In genomic region chr13:21934982-21935791, GRCm38 (mm10) we compare ENCODE assay signal across 9 mouse cellular contexts. TPM values are rescaled to one million over a fixed set of nuclear protein-coding genes. Genes with fewer than 3 reads are reported as not detected.
DNase-seq lines count a peak whose midpoint lies in the region; ATAC-seq and TF ChIP-seq lines count a peak whose summit lies in the region.
"Had no signal": no experiment of that assay in that cellular context is flagged by ENCODE, and none has a peak within 500 bp of the region (broad histone marks: within the 10 kb centered on the region; RNA-seq: fewer than 3 reads in every experiment).

No protein-coding gene starts in this region.

- no peak overlapping the region for H3K4me2 ChIP-seq in forebrain, embryonic 11.5 days (ENCODE audit: low read depth, low read length, severe bottlenecking)
- H3K4me2 ChIP-seq in forebrain, embryonic 13.5 days, result no peak overlapping the region
- peak overlapping the region; percentile 67 for H3K4me2 ChIP-seq in heart, embryonic 13.5 days
- H3K4me2 ChIP-seq in stomach, embryonic 14.5 days (replicated peaks; ENCODE audit: low read depth, low read length), result peak overlapping the region; percentile 30; the same call in 1 of the 2 replicates

- H3K27me3 ChIP-seq in forebrain, embryonic 11.5 days (ENCODE audit: control insufficient read depth, insufficient read depth, low read length), result no peaks in the 10 kb centered on the region
- peaks cover 14% of the 10 kb centered on the region; the same call in 1 of the 2 replicates for H3K27me3 ChIP-seq in forebrain, embryonic 13.5 days
- no peaks in the 10 kb centered on the region for H3K27me3 ChIP-seq in G1E (ENCODE audit: insufficient read depth, low read length)
- no peaks in the 10 kb centered on the region for H3K27me3 ChIP-seq in heart, embryonic 13.5 days (replicated peaks)
- no peaks in the 10 kb centered on the region for H3K27me3 ChIP-seq in stomach, embryonic 14.5 days (ENCODE audit: control insufficient read depth, insufficient read depth, low read length)

- H3K36me3 ChIP-seq in forebrain, embryonic 11.5 days (ENCODE audit: control insufficient read depth, insufficient read depth, low read length), result no peaks in the 10 kb centered on the region
- no peaks in the 10 kb centered on the region for H3K36me3 ChIP-seq in forebrain, embryonic 13.5 days (ENCODE audit: poor library complexity, severe bottlenecking)
- H3K36me3 ChIP-seq in G1E (replicated peaks), result no peaks in the 10 kb centered on the region
- no peaks in the 10 kb centered on the region for H3K36me3 ChIP-seq in heart, embryonic 13.5 days
- no peaks in the 10 kb centered on the region for H3K36me3 ChIP-seq in stomach, embryonic 14.5 days (ENCODE audit: control insufficient read depth, insufficient read depth, low read length)

- H3K9me3 ChIP-seq in forebrain, embryonic 11.5 days (ENCODE audit: control insufficient read depth, low read length), result no peaks in the 10 kb centered on the region
- H3K9me3 ChIP-seq in forebrain, embryonic 13.5 days (replicated peaks), result no peaks in the 10 kb centered on the region
- H3K9me3 ChIP-seq in G1E (replicated peaks), result no peaks in the 10 kb centered on the region
- H3K9me3 ChIP-seq in heart, embryonic 13.5 days, result no peaks in the 10 kb centered on the region
- no peaks in the 10 kb centered on the region for H3K9me3 ChIP-seq in stomach, embryonic 14.5 days (ENCODE audit: control insufficient read depth, low read depth, low read length)

- H3K27ac ChIP-seq in forebrain, embryonic 11.5 days (ENCODE audit: low read depth, low read length), result no peak overlapping the region
- H3K27ac ChIP-seq in forebrain, embryonic 13.5 days, result no peak overlapping the region
- H3K27ac ChIP-seq in heart, embryonic 13.5 days (replicated peaks), result no peak overlapping the region
- H3K27ac ChIP-seq in left cerebral cortex, adult 2 months, result no peak overlapping the region
- H3K27ac ChIP-seq in stomach, embryonic 14.5 days (ENCODE audit: low read length), result no peak overlapping the region

- no peak for TF ChIP-seq CTCF in G1E (IDR thresholded peaks at IDR 0.05; ENCODE audit: low read depth, low read length)
- TF ChIP-seq CTCF in left cerebral cortex, adult 2 months (IDR thresholded peaks at IDR 0.05), result no peak

- no peak overlapping the region for H3K9ac ChIP-seq in forebrain, embryonic 11.5 days (ENCODE audit: low read length)
- no peak overlapping the region for H3K9ac ChIP-seq in forebrain, embryonic 13.5 days
- H3K9ac ChIP-seq in heart, embryonic 13.5 days, result no peak overlapping the region
- H3K9ac ChIP-seq in stomach, embryonic 14.5 days (replicated peaks; ENCODE audit: low read depth, low read length), result no peak overlapping the region

- 0 out of 2 replicates have a peak overlapping the region, but pooled peaks have one; percentile 21 for H3K4me3 ChIP-seq in forebrain, embryonic 11.5 days (ENCODE audit: low read depth, low read length)
- no peak overlapping the region for H3K4me3 ChIP-seq in forebrain, embryonic 13.5 days
- peak overlapping the region; percentile 69; the same call in 1 of the 2 replicates for H3K4me3 ChIP-seq in G1E (ENCODE audit: low read depth, low read length)
- H3K4me3 ChIP-seq in heart, embryonic 13.5 days, result peak overlapping the region; percentile 49
- no peak overlapping the region for H3K4me3 ChIP-seq in left cerebral cortex, adult 2 months
- peak overlapping the region; percentile 13; the same call in 1 of the 2 replicates for H3K4me3 ChIP-seq in stomach, embryonic 14.5 days (ENCODE audit: low read depth, low read length)

- 0 out of 2 replicates have a peak, but pooled peaks cover 2% of the 10 kb centered on the region for H3K4me1 ChIP-seq in forebrain, embryonic 11.5 days (replicated peaks; ENCODE audit: control insufficient read depth, insufficient read depth, low read length)
- peaks cover 2% of the 10 kb centered on the region; the same call in 1 of the 2 replicates for H3K4me1 ChIP-seq in forebrain, embryonic 13.5 days
- peaks cover 40% of the 10 kb centered on the region for H3K4me1 ChIP-seq in G1E (ENCODE audit: insufficient read depth, low read depth, low read length)
- peaks cover 31% of the 10 kb centered on the region; the same call in 1 of the 2 replicates for H3K4me1 ChIP-seq in heart, embryonic 13.5 days
- no peaks in the 10 kb centered on the region for H3K4me1 ChIP-seq in stomach, embryonic 14.5 days (ENCODE audit: control insufficient read depth, insufficient read depth, low read length)

- WGBS in forebrain, embryonic 11.5 days, result 11% methylated on average over 17 of the region's 17 CpGs
- WGBS in forebrain, embryonic 13.5 days, result 12% methylated on average over 17 of the region's 17 CpGs
- WGBS in heart, embryonic 13.5 days, result 14% methylated on average over 17 of the region's 17 CpGs
- WGBS in stomach, embryonic 14.5 days, result 12% methylated on average over 17 of the region's 17 CpGs

- ATAC-seq in forebrain, embryonic 11.5 days (replicated peaks; ENCODE audit: low FRiP score), result no peak
- ATAC-seq in forebrain, embryonic 13.5 days, result no peak
- ATAC-seq in G1E (ENCODE audit: extremely low read depth, insufficient number of reproducible peaks, low FRiP score, poor library complexity, severe bottlenecking), result no peak
- ATAC-seq in common myeloid progenitor, adult 5-6 weeks (replicated peaks; ENCODE audit: low read depth, poor library complexity, severe bottlenecking), result peak; percentile 53; the same call in 1 of the 2 replicates
- ATAC-seq in heart, embryonic 13.5 days (ENCODE audit: extremely low read depth, insufficient number of reproducible peaks, low FRiP score, low TSS enrichment), result no peak
- peak; percentile 59 for ATAC-seq in megakaryocyte, adult 5-6 weeks (ENCODE audit: poor library complexity, severe bottlenecking)
- no peak for ATAC-seq in stomach, embryonic 14.5 days (ENCODE audit: insufficient number of reproducible peaks, insufficient read depth, low FRiP score, low read depth)

- intact Hi-C loops in left cerebral cortex, adult 2 months (cut with DNase I), result no loop called here

- peak; percentile 87 for DNase-seq in forebrain, embryonic 11.5 days (ENCODE audit: low spot score)
- DNase-seq in G1E (ENCODE audit: low spot score), result no peak
- peak; percentile 67 to 68 for DNase-seq in left cerebral cortex, adult 2 months (ENCODE audit: extremely low spot score in 1 of 2, low spot score in 2 of 2)

RNA-seq across cellular contexts. Expression of gene Zfp184, which starts 9.7 kb away (rescaled TPM):
- polyA plus RNA-seq in forebrain, embryonic 11.5 days (2014; fragmentation: Nextera tagmentation; extraction: Ambion mirVana), result 25.9 and 27.5 TPM in 2 replicates
- 25.4 and 29.2 TPM in 2 replicates for polyA plus RNA-seq in forebrain, embryonic 13.5 days (2015; fragmentation: Nextera tagmentation; extraction: Ambion mirVana)
- total RNA-seq in G1E (2014; fragmentation: Nextera tagmentation), result 10.4 and 20.1 TPM in 2 replicates
- total RNA-seq in G1E (2017), result 2.2 and 3.6 TPM in 2 replicates
- 0.20 and 0.26 TPM in 2 replicates for polyA plus RNA-seq in G1E (2012)
- 13.1 and 13.9 TPM in 2 replicates for total RNA-seq in common myeloid progenitor, adult 5-6 weeks (2017)
- 5.2 and 6.3 TPM in 2 replicates for polyA plus RNA-seq in heart, embryonic 13.5 days (2015; fragmentation: Nextera tagmentation; extraction: Ambion mirVana)
- total RNA-seq in left cerebral cortex, adult 2 months (2021), result 1 to 10 TPM; 3.8 to 3.9 TPM
- total RNA-seq in megakaryocyte, adult 5-6 weeks (2015), result 0.23 and 0.36 TPM in 2 replicates
- 0.65 TPM in 1 of 2 replicates, not detected in the other for total RNA-seq in megakaryocyte, adult 5-6 weeks (2017)
- 16.5 and 16.8 TPM in 2 replicates for polyA plus RNA-seq in stomach, embryonic 14.5 days (2014; fragmentation: Nextera tagmentation; extraction: Ambion mirVana)

RNA-seq across cellular contexts. Expression of gene Pom121l2, which starts 45.8 kb away (rescaled TPM):
- polyA plus RNA-seq in forebrain, embryonic 11.5 days (2014; fragmentation: Nextera tagmentation; extraction: Ambion mirVana), result 0.12 TPM in 1 of 2 replicates, not detected in the other
- polyA plus RNA-seq in forebrain, embryonic 13.5 days (2015; fragmentation: Nextera tagmentation; extraction: Ambion mirVana), result 0.09 TPM in 1 of 2 replicates, not detected in the other
- total RNA-seq in G1E (2014; fragmentation: Nextera tagmentation) (not detected in 2 replicates), G1E (2017) (not detected in 2 replicates)
- not detected in 2 replicates for polyA plus RNA-seq in G1E (2012)
- total RNA-seq in common myeloid progenitor, adult 5-6 weeks (2017), result not detected in 2 replicates
- polyA plus RNA-seq in heart, embryonic 13.5 days (2015; fragmentation: Nextera tagmentation; extraction: Ambion mirVana), result 0.05 and 0.07 TPM in 2 replicates
- total RNA-seq in left cerebral cortex, adult 2 months (2021), result not detected
- total RNA-seq in megakaryocyte, adult 5-6 weeks (2015), result not detected in 2 replicates
- not detected in 2 replicates for total RNA-seq in megakaryocyte, adult 5-6 weeks (2017)
- polyA plus RNA-seq in stomach, embryonic 14.5 days (2014; fragmentation: Nextera tagmentation; extraction: Ambion mirVana), result not detected in 2 replicates
- polyA plus RNA-seq: heart, postnatal 0 days had no signal

Comparison
In these comparisons a context has a peak if more than half of its experiments do, and no peak if none do; other contexts are left out.
1. H3K4me3 ChIP-seq: peak in forebrain, embryonic 11.5 days (single experiment), G1E (single experiment), heart, embryonic 13.5 days (single experiment) and stomach, embryonic 14.5 days (single experiment); none in forebrain, embryonic 13.5 days (single experiment) and left cerebral cortex, adult 2 months (single experiment).
2. ATAC-seq: peak in common myeloid progenitor, adult 5-6 weeks (single experiment) and megakaryocyte, adult 5-6 weeks (single experiment); none in forebrain, embryonic 11.5 days (single experiment), forebrain, embryonic 13.5 days (single experiment), G1E (single experiment), heart, embryonic 13.5 days (single experiment) and stomach, embryonic 14.5 days (single experiment).
3. H3K4me2 ChIP-seq: peak in heart, embryonic 13.5 days (single experiment) and stomach, embryonic 14.5 days (single experiment); none in forebrain, embryonic 11.5 days (single experiment) and forebrain, embryonic 13.5 days (single experiment).